Mouse (Mus musculus) thymus, postnatal 10 days (tissue): Measurements from ENCODE around the gene Entpd5.
A peak's percentile ranks its signal among the peaks of the same experiment; 100 is the strongest.

Source experiments
- DNase-seq, 2 experiments: peaks; one replicate each; pipeline ENCODE4 v3.0.0; 2021; ENCODE audit warnings: low spot score in 2 of 2

Gene Entpd5

DNA sequence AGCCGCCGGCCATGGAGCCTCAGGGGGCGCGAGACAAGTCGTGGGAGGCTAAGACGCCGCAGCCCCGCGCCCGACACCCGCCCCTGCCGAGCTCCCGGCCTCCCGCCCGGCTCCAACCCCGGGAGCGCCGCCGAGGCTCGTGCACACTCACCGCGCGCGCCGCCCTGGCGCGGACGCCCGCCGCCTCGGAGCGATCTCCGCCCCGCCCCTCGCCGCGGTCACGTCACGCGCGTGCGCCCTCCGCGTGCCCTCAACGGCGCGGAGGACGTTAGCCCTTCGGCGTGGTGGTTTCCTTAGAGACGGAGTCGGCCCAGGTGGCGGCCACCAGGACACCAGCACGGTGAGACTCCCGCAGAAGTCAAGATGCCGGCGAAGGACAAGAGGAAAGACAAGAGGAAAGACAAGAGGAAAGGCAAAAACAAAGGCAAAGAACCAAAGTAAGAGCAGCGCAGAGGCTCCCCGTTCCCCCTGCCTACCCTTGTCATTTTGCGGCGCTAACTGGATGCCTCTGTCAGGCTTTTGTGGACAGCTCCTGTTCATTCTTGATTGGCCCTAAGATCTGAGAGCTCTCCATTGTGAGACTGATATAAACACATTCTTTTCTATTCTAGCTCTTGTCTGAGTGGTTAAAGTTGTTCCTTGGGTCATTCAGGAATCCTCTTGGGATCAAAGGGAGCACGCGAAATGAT, at the start of gene Entpd5, which contains the start of gene Bbof1:
Gene Entpd5 (minus strand): TSS at position 211 of the 689 bp plus-strand sequence.
Gene Bbof1 (plus strand): TSS at position 253 of the 689 bp plus-strand sequence.
- DNase-seq: peak; percentile 81 to 91

- DNase-seq: no peak
Measured at GRCm38 (mm10) chr12:84456911-84457310, 48.1 kb upstream of the Entpd5 start.

DNA sequence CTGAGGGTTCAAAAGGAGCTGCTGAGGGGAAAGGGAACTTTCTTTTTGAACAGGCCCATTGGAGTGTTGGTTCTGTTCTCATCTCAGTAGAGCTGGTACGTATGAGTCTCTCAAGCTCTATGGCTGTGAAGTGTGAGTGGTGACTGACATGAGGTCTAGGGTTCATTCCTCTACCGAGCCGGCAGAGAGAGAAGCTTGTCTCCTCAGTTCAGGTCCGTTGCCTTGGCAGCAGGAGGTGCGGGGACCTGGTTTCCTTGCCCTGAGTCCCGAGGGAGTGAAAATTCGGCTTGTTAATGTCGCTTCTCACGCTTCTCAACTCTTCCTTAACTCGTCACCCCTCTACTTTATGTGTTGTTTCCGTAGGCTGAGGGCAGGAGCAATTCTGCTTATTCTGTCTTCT, 43.0 kb upstream of the Entpd5 start:
- DNase-seq: no peak

GRCm38 (mm10) chr12:84450718-84451646, 42.2 kb upstream of the Entpd5 start, which contains the start of the genes Aldh6a1 and Lin52:
Gene Aldh6a1, minus strand, starts transcription at chr12:84451004.
Gene Lin52, plus strand, starts transcription at chr12:84451422.
- DNase-seq: peak; percentile 93 to 96

- no peak for DNase-seq
Measured at GRCm38 (mm10) chr12:84450351-84450717, 41.5 kb upstream of the Entpd5 start.

DNA sequence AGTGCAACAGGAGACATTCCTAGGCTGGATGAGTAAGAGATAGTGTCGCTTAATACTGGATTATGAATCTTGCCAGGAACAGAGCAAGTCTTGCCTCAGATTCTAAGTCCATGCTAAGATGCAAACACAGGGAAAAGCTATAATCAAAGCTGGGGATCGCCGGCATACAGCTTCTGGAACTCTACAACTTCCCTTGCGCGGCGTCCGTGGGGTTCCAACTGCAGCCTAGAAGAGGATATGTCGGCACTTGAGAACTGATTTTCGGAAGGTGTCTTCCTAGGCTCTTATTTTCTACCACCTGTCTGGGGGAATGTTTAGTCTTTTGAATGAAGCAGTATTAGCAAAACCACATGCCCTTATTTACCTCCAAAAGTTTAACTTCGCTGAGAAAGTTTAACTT, 41.1 kb upstream of the Entpd5 start:
- no peak for DNase-seq

GRCm38 (mm10) chr12:84448181-84448580, 39.4 kb upstream of the Entpd5 start:
- DNase-seq: no peak

DNA sequence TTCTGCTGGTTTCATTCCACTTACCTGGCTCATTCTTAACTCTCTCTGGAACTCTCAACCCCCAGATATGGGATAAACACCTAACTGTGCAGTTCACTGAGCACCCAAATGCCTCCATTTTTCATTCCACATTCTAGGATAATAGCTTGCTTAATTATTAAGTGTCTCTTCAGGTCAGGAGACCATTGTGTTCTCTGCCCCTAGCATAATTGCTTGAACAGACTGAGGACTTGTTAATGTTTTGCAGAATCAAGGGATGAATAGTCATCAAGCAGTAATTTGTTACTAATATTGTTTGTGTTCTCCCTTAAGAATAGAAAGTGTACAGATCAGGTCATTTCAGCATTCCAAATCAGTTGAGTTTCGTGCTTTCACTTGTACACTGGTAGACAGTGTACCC, 38.6 kb upstream of the Entpd5 start:
- no peak for DNase-seq

DNA sequence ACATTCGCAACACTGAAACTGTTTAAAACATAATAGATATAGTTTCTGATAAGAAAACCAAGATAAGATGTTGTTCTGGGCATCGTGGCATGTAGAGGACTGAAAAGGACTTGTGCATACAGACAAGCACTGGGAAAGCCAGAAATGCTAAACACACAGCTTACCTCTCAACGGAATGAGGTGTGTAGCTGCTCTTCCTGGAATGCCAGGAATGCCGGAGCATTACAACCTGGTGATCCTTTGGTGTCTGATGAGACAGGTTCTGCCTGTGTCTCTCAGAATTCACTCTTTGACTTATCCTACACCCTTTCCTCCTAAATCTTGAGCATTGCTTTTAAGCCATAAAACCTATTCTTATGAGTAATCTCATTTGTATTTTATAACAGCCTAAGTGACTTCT, 33.7 kb upstream of the Entpd5 start:
- DNase-seq: no peak

GRCm38 (mm10) chr12:84438697-84439096, 29.9 kb upstream of the Entpd5 start:
- no peak for DNase-seq

DNA sequence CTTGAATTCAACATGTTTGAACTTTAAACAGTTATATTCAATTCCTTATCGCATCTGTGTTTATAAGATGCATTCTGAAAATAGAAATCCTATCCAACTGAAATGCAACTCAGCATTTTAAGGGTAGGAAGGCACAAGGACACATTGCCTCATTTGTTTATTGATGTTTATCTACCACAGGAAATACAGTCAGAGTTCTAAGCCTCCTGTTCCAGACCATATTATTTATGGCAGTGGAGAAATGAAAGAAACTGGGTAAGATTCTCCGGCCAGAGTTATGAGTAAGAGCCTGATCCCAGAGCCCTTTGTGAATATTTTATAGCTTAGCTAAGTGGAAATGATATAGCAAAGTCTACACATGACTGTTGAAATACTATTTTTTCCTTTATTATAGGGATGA, 21.0 kb upstream of the Entpd5 start:
- no peak for DNase-seq

- DNase-seq: no peak
Measured at GRCm38 (mm10) chr12:84423990-84424389, 15.2 kb upstream of the Entpd5 start.

DNA sequence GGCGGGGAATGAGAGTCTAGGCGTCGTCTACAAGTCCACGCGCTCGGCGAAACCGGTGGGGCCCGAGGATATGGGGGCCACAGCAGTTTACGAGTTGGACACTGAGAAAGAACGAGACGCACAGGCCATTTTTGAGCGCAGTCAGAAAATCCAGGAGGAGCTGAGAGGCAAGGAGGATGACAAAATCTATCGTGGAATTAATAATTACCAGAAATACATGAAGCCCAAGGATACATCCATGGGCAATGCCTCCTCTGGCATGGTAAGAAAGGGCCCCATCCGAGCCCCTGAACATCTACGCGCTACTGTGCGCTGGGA, 8.7 kb upstream of the Entpd5 start:
- DNase-seq: no peak

GRCm38 (mm10) chr12:84416834-84417604, 8.2 kb upstream of the Entpd5 start, which contains the start of gene Rnf113a2:
Gene Rnf113a2, plus strand, starts transcription at chr12:84417196.
- peak; percentile 79 to 86 for DNase-seq

- DNase-seq: peak; percentile 75 to 79
Measured at GRCm38 (mm10) chr12:84407874-84408818, 683 bp downstream of the Entpd5 start.

DNA sequence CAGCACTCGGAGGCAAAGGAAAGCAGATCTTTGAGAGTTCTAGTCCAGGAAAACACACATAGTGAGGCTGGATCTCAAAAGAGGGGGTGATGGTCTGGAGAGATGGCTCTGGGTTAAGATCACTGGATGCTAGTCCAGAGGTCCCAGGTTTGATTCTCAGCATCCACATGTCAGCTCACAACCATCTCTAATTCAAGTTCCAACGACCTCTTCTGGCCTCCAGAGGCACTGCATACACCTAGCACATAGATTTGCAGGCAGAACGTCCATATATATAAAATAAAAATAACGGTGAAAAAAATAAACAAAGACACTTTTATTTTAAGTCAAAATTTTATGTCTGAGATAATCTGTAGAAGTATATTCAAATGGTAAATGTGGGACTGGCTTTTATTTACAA, 1.6 kb downstream of the Entpd5 start:
- DNase-seq: no peak

DNA sequence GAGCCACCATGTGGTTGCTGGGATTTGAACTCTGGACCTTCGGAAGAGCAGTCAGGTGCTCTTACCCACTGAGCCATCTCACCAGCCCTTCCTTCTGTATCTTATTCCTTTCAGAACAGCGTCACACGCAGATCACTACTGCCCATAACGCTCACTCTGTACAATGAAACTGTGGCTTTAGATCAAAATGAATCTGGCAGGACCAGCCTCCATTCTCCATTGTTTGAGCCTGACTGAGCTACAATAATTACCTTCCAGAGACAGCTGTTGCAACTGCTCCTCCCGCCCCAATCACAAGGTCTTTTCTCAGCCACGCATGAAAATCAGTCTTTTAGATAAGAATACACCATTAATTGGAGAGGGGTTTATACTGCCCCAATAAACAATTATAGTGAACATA, 4.3 kb downstream of the Entpd5 start:
- no peak for DNase-seq

DNA sequence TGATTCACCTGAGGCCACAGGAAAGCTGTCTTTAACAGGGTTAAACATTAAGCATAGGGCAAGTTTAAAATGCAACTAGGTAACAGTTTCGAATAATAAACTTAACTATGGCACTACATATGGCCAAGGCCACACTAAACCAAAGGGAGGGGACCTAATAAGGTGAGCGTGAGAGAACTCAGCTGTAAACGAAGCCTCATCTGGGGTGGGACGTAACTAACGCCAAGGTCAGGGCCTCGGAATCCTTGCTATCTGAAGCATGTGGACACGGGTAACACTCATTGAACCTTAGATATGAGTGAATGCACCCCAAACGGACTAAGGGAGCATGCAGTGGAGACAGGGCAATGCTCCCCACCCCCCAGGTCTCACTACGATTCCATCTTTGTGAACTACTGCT, 5.9 kb downstream of the Entpd5 start:
- no peak for DNase-seq

DNA sequence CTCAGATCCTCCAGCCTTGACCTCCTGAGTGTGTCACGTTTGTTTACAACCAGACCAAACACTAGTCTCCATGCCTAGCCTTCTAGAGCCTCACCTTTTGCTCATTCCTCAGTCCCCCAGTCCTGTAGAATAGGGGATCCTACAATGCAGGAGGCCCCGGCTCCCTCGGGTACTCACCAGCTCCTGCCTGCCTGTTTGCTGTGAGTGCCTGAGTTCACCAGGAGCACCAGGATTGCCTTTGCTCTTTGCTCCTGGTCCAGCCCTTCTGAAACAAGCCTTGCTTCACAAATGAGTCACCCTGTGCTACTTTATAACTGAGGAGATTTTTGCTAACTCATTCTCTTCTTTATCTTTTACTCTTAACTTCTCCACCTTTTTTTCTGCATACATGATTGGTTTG, 8.2 kb downstream of the Entpd5 start:
- no peak for DNase-seq

DNA sequence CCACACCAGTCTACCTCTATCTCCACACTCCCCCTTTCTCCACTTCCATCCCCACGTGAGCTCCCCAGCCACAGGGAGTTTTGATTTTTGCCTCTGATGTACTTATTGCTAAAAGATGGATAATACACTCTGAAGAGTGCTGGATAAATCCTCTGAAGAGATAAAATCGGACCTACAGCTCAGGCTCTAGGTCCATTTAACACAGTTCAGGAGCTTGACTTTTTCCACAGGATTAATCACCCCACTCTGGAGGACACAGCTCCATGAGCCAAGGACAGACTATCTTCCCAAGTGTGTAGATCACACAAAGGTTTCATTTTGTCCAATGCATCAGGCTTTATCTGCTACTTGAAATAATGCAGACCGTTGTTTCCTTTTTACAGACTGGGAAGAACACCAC, 8.8 kb downstream of the Entpd5 start:
- DNase-seq: no peak

DNA sequence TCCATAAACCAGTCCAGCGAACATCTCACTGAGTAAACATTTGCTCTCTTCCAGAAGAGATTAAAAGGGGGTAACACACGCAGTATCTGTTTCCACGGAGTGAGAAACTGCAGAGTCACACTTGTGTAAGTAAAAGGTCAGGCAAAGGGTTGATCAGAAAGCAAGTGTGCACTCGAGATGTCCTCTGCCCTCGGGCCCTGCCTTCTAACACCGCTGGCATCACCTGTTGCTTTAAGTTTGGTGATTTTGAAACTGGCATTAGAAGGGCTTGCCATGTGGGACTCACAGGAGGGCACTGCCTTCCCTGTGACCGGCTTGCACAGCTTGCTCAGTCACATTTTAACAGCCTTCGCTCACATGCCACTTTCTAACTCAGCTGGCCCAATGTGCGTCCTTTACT, 9.2 kb downstream of the Entpd5 start:
- no peak for DNase-seq
